Mouse (Mus musculus) thymus, adult 2 months (tissue): ENCODE results near the gene Cfhr1. TPM values are rescaled to one million over a fixed set of nuclear protein-coding genes. Genes with fewer than 3 reads are reported as not detected.

Source experiments
- DNase-seq: peaks from one replicate; pipeline ENCODE4 v3.0.0; 2021
- H3K27ac ChIP-seq: fragments of 200-500 bp; 2 replicates; pipeline ENCODE4 v1.5.1; 2012; ENCODE audit warnings: low read length, control low read depth; ENCODE audit not compliant: control insufficient read depth, insufficient read depth
- H3K27me3 ChIP-seq: fragments of 200-500 bp; 2 replicates; pipeline ENCODE4 v1.6.1; 2012; ENCODE audit warnings: mild to moderate bottlenecking, low read length, moderate library complexity, mixed read lengths; ENCODE audit not compliant: control insufficient read depth, insufficient read depth
- H3K36me3 ChIP-seq: fragments of 200-500 bp; 2 replicates; pipeline ENCODE4 v1.6.1; 2012; ENCODE audit warnings: mild to moderate bottlenecking, low read length, moderate library complexity; ENCODE audit not compliant: control insufficient read depth, insufficient read depth
- H3K4me1 ChIP-seq: fragments of 200-500 bp; replicated peaks from 2 replicates; pipeline ENCODE4 v1.6.1; 2012; ENCODE audit warnings: low read length; ENCODE audit not compliant: control insufficient read depth, insufficient read depth
- H3K4me3 ChIP-seq: fragments of 200-500 bp; 2 replicates; pipeline ENCODE4 v1.5.1; 2012; ENCODE audit warnings: mild to moderate bottlenecking, low read length, control low read depth, moderate library complexity; ENCODE audit not compliant: control insufficient read depth, insufficient read depth
- CTCF ChIP-seq: fragments of 200-500 bp; IDR thresholded peaks from 2 replicates; pipeline ENCODE4 v1.5.1; 2012; ENCODE audit warnings: mild to moderate bottlenecking, control low read depth, low read length, moderate library complexity, borderline replicate concordance; ENCODE audit not compliant: control insufficient read depth, poor library complexity, insufficient read depth; ENCODE audit errors: extremely low read depth
- POLR2A ChIP-seq: fragments of 200-500 bp; IDR thresholded peaks from 2 replicates; pipeline ENCODE4 v1.6.1; 2012; ENCODE audit warnings: mild to moderate bottlenecking, low read length, control low read depth, moderate library complexity; ENCODE audit not compliant: control insufficient read depth, poor library complexity, insufficient read depth; ENCODE audit errors: extremely low read depth
- WGBS: fragments of 180-500 bp; shearing (Covaris S2); methylation state at CpG from one replicate; pipeline ENCODE4 v1.1.7; 2018; 5-methylcytosine and 5-hydroxymethylcytosine counted together
- polyA plus RNA-seq: library from polyadenylated mRNA; depleted of rRNA; stranded (reverse); fragments of >200 nt; gene quantifications from 2 replicates; pipeline ENCODE4 v1.2.3, GENCODE M21; 2012; rRNA removed

Cfhr1 gene
- not detected in 2 replicates for polyA plus RNA-seq

DNA sequence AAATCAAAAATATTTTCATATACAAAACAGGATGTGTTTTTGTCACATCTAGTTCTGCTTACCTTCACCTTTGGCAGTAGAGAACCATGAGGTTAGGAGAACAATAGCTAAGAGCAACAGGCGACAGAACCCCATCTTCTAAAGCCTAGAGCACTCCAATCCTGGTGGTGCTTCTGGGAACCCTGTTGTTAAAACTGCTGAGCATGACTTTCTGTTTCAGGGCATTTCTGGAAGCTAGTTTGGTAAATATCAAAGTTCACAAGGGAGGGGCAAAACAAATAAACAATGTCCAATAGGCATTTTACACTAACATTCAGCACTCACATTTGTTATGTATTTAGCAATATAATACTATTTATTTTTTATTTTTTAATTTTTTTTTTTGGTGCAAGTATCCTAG lies at the start of gene Cfhr1:
Cfhr1 (minus strand) TSS at position 249 of the 400 bp plus-strand sequence.
- no peaks in the 10 kb centered on the region for H3K36me3 ChIP-seq
- TF ChIP-seq CTCF (no peak), POLR2A (no peak)
- H3K4me1 ChIP-seq: no peaks in the 10 kb centered on the region
- WGBS: 82% methylated on average over 1 of the region's 1 CpGs
- no peak within 1 kb of the TSS for H3K27ac ChIP-seq
- H3K27me3 ChIP-seq: no peaks in the 10 kb centered on the region
- no peak within 1 kb of the TSS for H3K4me3 ChIP-seq
- no peak for DNase-seq

DNA sequence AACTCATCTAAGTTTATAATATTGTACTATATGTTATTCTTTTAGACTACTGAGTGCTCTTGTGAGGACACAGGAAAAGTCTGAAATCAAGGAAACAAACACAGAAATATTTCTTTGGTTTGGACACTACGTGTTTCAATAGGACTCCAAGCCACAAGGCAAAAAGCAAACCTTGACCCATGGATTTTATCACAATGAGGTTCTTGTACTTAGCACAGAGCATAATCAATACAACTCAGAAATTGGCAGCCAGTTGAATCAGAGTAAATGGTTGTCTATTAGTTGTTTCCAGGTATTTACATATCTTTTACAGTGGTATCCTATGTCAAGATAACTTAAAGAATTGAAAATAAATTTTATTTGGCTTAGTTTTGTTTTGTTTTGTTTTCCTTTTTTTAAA lies 8.8 kb downstream of the Cfhr1 start:
- Histone ChIP-seq H3K27me3 (no peaks in the 10 kb centered on the region), H3K27ac (no peak overlapping the region), H3K4me1 (no peaks in the 10 kb centered on the region), H3K4me3 (no peak overlapping the region), H3K36me3 (no peaks in the 10 kb centered on the region)
- DNase-seq: no peak
- TF ChIP-seq CTCF (no peak), POLR2A (no peak)
- 81% methylated on average over 1 of the region's 1 CpGs for WGBS

DNA sequence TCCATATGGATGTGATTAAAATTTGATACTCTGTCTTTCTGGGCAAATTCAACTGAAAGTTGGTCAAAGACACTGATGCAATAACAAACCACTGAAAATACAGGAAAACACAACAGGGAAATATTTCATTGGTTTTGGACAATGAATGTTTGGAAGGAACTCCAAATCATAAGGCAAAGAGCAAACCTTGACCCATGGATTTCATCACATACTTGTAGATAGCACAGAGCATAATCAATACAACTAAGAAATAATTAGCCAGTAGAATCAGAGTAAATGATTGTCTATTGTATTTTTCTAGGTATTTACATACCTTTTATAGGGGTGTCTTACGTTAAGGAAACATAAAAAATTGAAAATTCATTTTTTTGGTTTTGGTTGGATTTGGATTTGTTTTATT lies 11.5 kb downstream of the Cfhr1 start:
- WGBS: 97% methylated on average over 1 of the region's 1 CpGs
- no peaks in the 10 kb centered on the region for H3K36me3 ChIP-seq
- TF ChIP-seq POLR2A (no peak), CTCF (no peak)
- no peak overlapping the region for H3K27ac ChIP-seq
- H3K27me3 ChIP-seq: no peaks in the 10 kb centered on the region
- no peaks in the 10 kb centered on the region for H3K4me1 ChIP-seq
- no peak for DNase-seq
- H3K4me3 ChIP-seq: no peak overlapping the region

DNA sequence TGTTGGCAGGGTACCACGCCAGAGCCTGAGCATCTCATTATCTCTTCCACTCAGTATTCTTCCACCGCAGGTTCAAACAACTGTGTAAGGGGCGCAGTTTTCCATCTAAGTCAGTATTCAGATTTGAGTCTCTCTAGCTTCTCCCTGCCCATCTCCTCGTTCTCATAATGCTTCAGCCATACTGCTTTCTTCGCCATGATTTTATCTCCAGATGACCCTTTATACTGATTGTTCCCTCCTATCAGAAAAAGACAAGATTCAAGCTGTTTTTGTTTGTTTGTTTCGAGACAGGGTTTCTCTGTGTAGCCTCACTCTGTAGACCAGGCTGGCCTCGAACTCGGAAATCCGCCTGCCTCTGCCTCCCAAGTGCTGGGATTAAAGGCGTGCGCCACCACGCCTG lies 45.5 kb downstream of the Cfhr1 start:
- Histone ChIP-seq H3K36me3 (no peaks in the 10 kb centered on the region), H3K27me3 (no peaks in the 10 kb centered on the region), H3K27ac (no peak overlapping the region), H3K4me3 (no peak overlapping the region), H3K4me1 (no peaks in the 10 kb centered on the region)
- WGBS: 94% methylated on average over 12 of the region's 12 CpGs
- no peak for TF ChIP-seq POLR2A
- TF ChIP-seq CTCF: no peak
- DNase-seq: no peak

DNA sequence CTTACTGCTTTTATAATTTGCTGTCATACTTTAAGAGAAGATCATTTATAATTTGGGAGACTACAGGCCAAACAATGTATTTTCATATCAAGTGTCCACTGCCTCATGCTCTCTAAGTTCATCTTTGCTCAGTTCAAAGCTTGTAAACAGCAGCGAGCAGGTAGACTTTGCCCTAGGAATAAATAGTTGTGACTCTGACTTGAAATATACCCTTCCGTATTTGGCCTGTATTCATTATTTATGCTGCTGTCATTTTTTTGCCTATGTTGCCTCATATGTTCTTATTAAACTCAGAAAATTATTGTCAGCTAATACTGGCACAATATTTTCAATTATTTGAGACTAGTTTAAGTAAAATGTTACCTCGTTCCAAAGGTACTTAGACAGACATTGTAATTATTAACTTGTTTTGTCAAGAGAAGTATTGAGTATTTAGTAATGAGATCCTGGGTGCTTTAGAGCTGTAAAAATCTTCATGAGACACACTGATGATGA lies 58.8 kb downstream of the Cfhr1 start, which contains the start of gene F13b:
F13b (plus strand) TSS at position 445 of the 495 bp plus-strand sequence.
- Histone ChIP-seq H3K36me3 (no peaks in the 10 kb centered on the region), H3K4me3 (no peak within 1 kb of the TSS), H3K27ac (no peak within 1 kb of the TSS), H3K4me1 (no peaks in the 10 kb centered on the region), H3K27me3 (no peaks in the 10 kb centered on the region)
- WGBS: 93% methylated on average over 3 of the region's 3 CpGs
- TF ChIP-seq CTCF (no peak), POLR2A (no peak)
- DNase-seq: no peak

DNA sequence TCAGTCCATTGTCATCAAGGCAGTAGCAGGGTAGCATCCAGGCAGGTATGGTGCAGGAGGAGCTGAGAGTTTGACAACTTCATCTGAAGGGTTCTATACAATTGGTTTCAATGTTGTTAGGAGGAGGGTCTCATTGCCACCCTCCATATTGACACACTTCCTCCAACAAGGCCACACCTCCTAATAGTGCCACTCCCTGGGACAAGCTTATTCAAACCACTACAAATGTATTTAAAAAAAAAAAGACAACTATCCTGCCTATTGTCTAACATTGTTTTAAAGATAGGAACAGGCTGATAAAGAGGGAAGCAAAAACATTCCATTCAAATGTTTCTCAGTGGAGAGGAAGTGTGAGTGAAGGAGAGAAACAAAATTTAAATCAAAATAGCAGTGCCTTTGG lies 60.3 kb downstream of the Cfhr1 start:
- Histone ChIP-seq H3K4me3 (no peak overlapping the region), H3K27ac (no peak overlapping the region), H3K36me3 (peaks cover under 1% of the 10 kb centered on the region; the same call in 1 of the 2 replicates), H3K4me1 (no peaks in the 10 kb centered on the region), H3K27me3 (no peaks in the 10 kb centered on the region)
- no peak for DNase-seq
- no peak for TF ChIP-seq POLR2A
- TF ChIP-seq CTCF: no peak

Other genes starting within 250 kb of the Cfhr1 start
- gene Crb1, start 183.2 kb downstream of the Cfhr1 start, polyA plus RNA-seq: 0.03 TPM in 1 of 2 replicates, not detected in the other
- gene Zbtb41, start 138.0 kb downstream of the Cfhr1 start, polyA plus RNA-seq: 4.4 and 4.9 TPM in 2 replicates
- gene Aspm, start 105.5 kb downstream of the Cfhr1 start, polyA plus RNA-seq: 4.7 and 6.6 TPM in 2 replicates
- 0.09 TPM in 1 of 2 replicates, not detected in the other for gene F13b, start 58.6 kb downstream of the Cfhr1 start, polyA plus RNA-seq
- gene Gm4788, start 221.0 kb upstream of the Cfhr1 start, polyA plus RNA-seq: not detected in 2 replicates